Mouse (Mus musculus) layer of hippocampus, adult 2 months (tissue): ENCODE measurements around the gene Sav1. TPM values are rescaled to one million over a fixed set of nuclear protein-coding genes. Genes with fewer than 3 reads are reported as not detected.

Source experiments
- DNase-seq, 2 experiments: peaks; one replicate each; pipeline ENCODE4 v3.0.0; 2022; ENCODE audit warnings: low spot score in 2 of 2
- H3K27ac ChIP-seq: fragments of 200-600 bp; 2 replicates; pipeline ENCODE4 v1.8.1; 2022
- H3K4me3 ChIP-seq: fragments of 200-600 bp; 2 replicates; pipeline ENCODE4 v1.8.1; 2022; ENCODE audit warnings: mild to moderate bottlenecking
- CTCF ChIP-seq: fragments of 200-600 bp; conservative IDR thresholded peaks from 2 replicates; pipeline ENCODE4 v1.8.1; 2022; ENCODE audit warnings: antibody characterized with exemption, mild to moderate bottlenecking, moderate library complexity
- total RNA-seq, 2 experiments: library from RNA; stranded (reverse); gene quantifications; 2 replicates each; pipeline ENCODE4 v1.2.3; 2021

Gene Sav1
- total RNA-seq, 2 experiments from 2014 or later: 16.7 to 18.2 TPM

GRCm38 (mm10) chr12:69982874-69983273 lies 3.9 kb downstream of the Sav1 start:
- no peak overlapping the region for H3K27ac ChIP-seq
- peak; percentile 58 for TF ChIP-seq CTCF
- DNase-seq: no peak
- no peak overlapping the region for H3K4me3 ChIP-seq

- TF ChIP-seq CTCF: no peak
- H3K4me3 ChIP-seq: no peak overlapping the region
- no peak overlapping the region for H3K27ac ChIP-seq
- no peak for DNase-seq
These were observed 9.3 kb downstream of the Sav1 start for GRCm38 (mm10) chr12:69977376-69977998.

- no peak for TF ChIP-seq CTCF
- no peak overlapping the region for H3K27ac ChIP-seq
- no peak for DNase-seq
These were observed 10.1 kb downstream of the Sav1 start for GRCm38 (mm10) chr12:69976688-69977087.

GRCm38 (mm10) chr12:69973666-69974065 lies 13.1 kb downstream of the Sav1 start:
- no peak for DNase-seq
- no peak overlapping the region for H3K27ac ChIP-seq
- no peak overlapping the region for H3K4me3 ChIP-seq
- no peak for TF ChIP-seq CTCF

More at GRCm38 (mm10) chr12:69976688-69977087, 10.1 kb downstream of the Sav1 start:
- H3K4me3 ChIP-seq: no peak overlapping the region

- Histone ChIP-seq H3K4me3 (no peak overlapping the region), H3K27ac (peak overlapping the region; percentile 23; the same call in 1 of the 2 replicates)
- no peak for TF ChIP-seq CTCF
- DNase-seq: no peak
These were observed 18.6 kb downstream of the Sav1 start for GRCm38 (mm10) chr12:69968154-69968553.

- no peak overlapping the region for H3K4me3 ChIP-seq
- no peak for TF ChIP-seq CTCF
- peak in 1 of 2 experiments; percentile 17 for DNase-seq
- H3K27ac ChIP-seq: no peak overlapping the region
These were observed 19.7 kb downstream of the Sav1 start for GRCm38 (mm10) chr12:69967112-69967511.

GRCm38 (mm10) chr12:69966071-69966470 lies 20.7 kb downstream of the Sav1 start:
- DNase-seq: no peak
- TF ChIP-seq CTCF: no peak
- Histone ChIP-seq H3K27ac (no peak overlapping the region), H3K4me3 (no peak overlapping the region)

GRCm38 (mm10) chr12:69965644-69966043 lies 21.2 kb downstream of the Sav1 start:
- no peak overlapping the region for H3K4me3 ChIP-seq
- DNase-seq: no peak
- no peak for TF ChIP-seq CTCF

GRCm38 (mm10) chr12:69963141-69963540 lies 23.7 kb downstream of the Sav1 start:
- Histone ChIP-seq H3K27ac (no peak overlapping the region; the same call in 1 of the 2 replicates), H3K4me3 (no peak overlapping the region)
- no peak for DNase-seq
- no peak for TF ChIP-seq CTCF

More at GRCm38 (mm10) chr12:69965644-69966043, 21.2 kb downstream of the Sav1 start:
- no peak overlapping the region for H3K27ac ChIP-seq

GRCm38 (mm10) chr12:69962468-69962867 lies 24.3 kb downstream of the Sav1 start:
- DNase-seq: peak; percentile 42 to 65
- no peak overlapping the region for H3K27ac ChIP-seq
- TF ChIP-seq CTCF: peak; percentile 88
- no peak overlapping the region for H3K4me3 ChIP-seq

- no peak for TF ChIP-seq CTCF
- H3K4me3 ChIP-seq: no peak overlapping the region
- H3K27ac ChIP-seq: no peak overlapping the region
- DNase-seq: no peak
These were observed 29.4 kb downstream of the Sav1 start for GRCm38 (mm10) chr12:69957378-69957777.

GRCm38 (mm10) chr12:69947502-69947901 lies 39.3 kb downstream of the Sav1 start:
- DNase-seq: no peak
- Histone ChIP-seq H3K4me3 (no peak overlapping the region), H3K27ac (no peak overlapping the region)
- no peak for TF ChIP-seq CTCF

GRCm38 (mm10) chr12:69945861-69946260 lies 40.9 kb downstream of the Sav1 start:
- Histone ChIP-seq H3K27ac (no peak overlapping the region), H3K4me3 (no peak overlapping the region)
- TF ChIP-seq CTCF: no peak
- no peak for DNase-seq

- H3K27ac ChIP-seq: no peak overlapping the region
- no peak for DNase-seq
- no peak for TF ChIP-seq CTCF
- no peak overlapping the region for H3K4me3 ChIP-seq
These were observed 45.0 kb downstream of the Sav1 start for GRCm38 (mm10) chr12:69941655-69942329.
